29 mouse cellular contexts compared by ENCODE assay signal in the genomic region with DNA sequence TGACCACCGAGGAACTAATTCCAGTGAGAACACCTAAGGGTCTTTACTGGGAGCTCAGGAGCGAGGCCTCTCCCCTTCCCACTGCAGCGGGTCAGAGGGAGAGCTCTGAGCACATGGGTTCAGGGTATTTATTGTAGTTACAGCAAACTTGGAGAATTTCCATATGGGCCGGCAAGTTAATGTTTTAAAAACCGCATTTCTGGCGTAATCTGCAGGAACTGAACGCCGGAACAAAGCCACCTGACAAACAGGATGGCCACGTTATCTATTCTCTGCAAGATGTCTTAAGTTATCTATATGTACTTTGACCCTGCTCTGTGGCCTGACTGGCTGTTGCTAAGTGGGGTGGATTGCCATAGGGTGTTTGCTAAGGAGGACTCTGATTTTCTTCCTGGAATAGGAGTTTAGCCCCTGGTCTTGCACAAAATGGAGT. TPM values are rescaled to one million over a fixed set of nuclear protein-coding genes. Genes with fewer than 3 reads are reported as not detected.
DNase-seq lines count a peak whose midpoint lies in the region; ATAC-seq and TF ChIP-seq lines count a peak whose summit lies in the region.
"Had no signal": no experiment of that assay in that cellular context is flagged by ENCODE, and none has a peak within 500 bp of the region (broad histone marks: within the 10 kb centered on the region; RNA-seq: fewer than 3 reads in every experiment).

No protein-coding gene starts in this region.

- no peak for TF ChIP-seq CTCF in liver, embryonic 14.5 days (IDR thresholded peaks at IDR 0.05; ENCODE audit: low read depth)

- WGBS in heart, embryonic 12.5 days = 55% methylated on average over 9 of the region's 9 CpGs
- 59% methylated on average over 9 of the region's 9 CpGs for WGBS in heart, embryonic 10.5 days
- 51% methylated on average over 9 of the region's 9 CpGs for WGBS in intestine, embryonic 16.5 days
- 19% methylated on average over 9 of the region's 9 CpGs for WGBS in liver, embryonic 14.5 days (ENCODE audit: insufficient replicate concordance)
- WGBS in hindbrain, embryonic 13.5 days = 90% methylated on average over 9 of the region's 9 CpGs
- WGBS in midbrain, embryonic 13.5 days = 87% methylated on average over 9 of the region's 9 CpGs

- peaks cover 4% of the 10 kb centered on the region for H3K4me1 ChIP-seq in heart, embryonic 12.5 days (replicated peaks)
- H3K4me1 ChIP-seq in heart, embryonic 10.5 days = no peaks in the 10 kb centered on the region
- no peaks in the 10 kb centered on the region for H3K4me1 ChIP-seq in intestine, embryonic 16.5 days (ENCODE audit: control insufficient read depth, insufficient read depth, low read length)
- H3K4me1 ChIP-seq in liver, embryonic 14.5 days (replicated peaks; ENCODE audit: control insufficient read depth in 2 of 2, insufficient read depth in 2 of 2, low read length in 1 of 2) = peaks cover 27 to 33% of the 10 kb centered on the region in 2 experiments
- no peaks in the 10 kb centered on the region for H3K4me1 ChIP-seq in hindbrain, embryonic 13.5 days (replicated peaks)
- no peaks in the 10 kb centered on the region for H3K4me1 ChIP-seq in midbrain, embryonic 13.5 days (replicated peaks)
- H3K4me1 ChIP-seq: embryonic facial prominence, embryonic 13.5 days; forebrain, embryonic 12.5 days; limb, embryonic 12.5 days; neural tube, embryonic 12.5 days had no signal

- H3K27me3 ChIP-seq in heart, embryonic 12.5 days (replicated peaks) = no peaks in the 10 kb centered on the region
- no peaks in the 10 kb centered on the region for H3K27me3 ChIP-seq in heart, embryonic 10.5 days (ENCODE audit: insufficient read depth, poor library complexity, severe bottlenecking)
- no peaks in the 10 kb centered on the region for H3K27me3 ChIP-seq in intestine, embryonic 16.5 days (replicated peaks; ENCODE audit: control insufficient read depth, insufficient read depth, low read length)
- no peaks in the 10 kb centered on the region for H3K27me3 ChIP-seq in liver, embryonic 14.5 days (ENCODE audit: control insufficient read depth, insufficient read depth, low read length)
- H3K27me3 ChIP-seq in hindbrain, embryonic 13.5 days = no peaks in the 10 kb centered on the region
- H3K27me3 ChIP-seq in midbrain, embryonic 13.5 days = no peaks in the 10 kb centered on the region
- H3K27me3 ChIP-seq: embryonic facial prominence, embryonic 13.5 days; forebrain, embryonic 12.5 days; limb, embryonic 12.5 days; neural tube, embryonic 12.5 days had no signal

- ATAC-seq in heart, embryonic 12.5 days (ENCODE audit: insufficient number of reproducible peaks, low FRiP score) = 0 out of 2 replicates have a peak, but pooled peaks have one; percentile 39
- ATAC-seq in intestine, embryonic 16.5 days = peak; percentile 94
- ATAC-seq in liver, embryonic 14.5 days (ENCODE audit: insufficient read depth) = peak; percentile 84
- no peak for ATAC-seq in hindbrain, embryonic 13.5 days (ENCODE audit: low FRiP score)
- no peak for ATAC-seq in midbrain, embryonic 13.5 days
- ATAC-seq: activated CD4-positive, CD25-positive, alpha-beta regulatory T cell, adult 4 months; CD4-positive, CD25-positive, alpha-beta regulatory T cell, adult 4 months had no signal

- H3K36me3 ChIP-seq in heart, embryonic 12.5 days = no peaks in the 10 kb centered on the region
- no peaks in the 10 kb centered on the region for H3K36me3 ChIP-seq in heart, embryonic 10.5 days
- H3K36me3 ChIP-seq in intestine, embryonic 16.5 days (ENCODE audit: control insufficient read depth, insufficient read depth, low read length) = no peaks in the 10 kb centered on the region
- H3K36me3 ChIP-seq in liver, embryonic 14.5 days (replicated peaks; ENCODE audit: control insufficient read depth, insufficient read depth, low read depth) = no peaks in the 10 kb centered on the region
- no peaks in the 10 kb centered on the region for H3K36me3 ChIP-seq in hindbrain, embryonic 13.5 days
- no peaks in the 10 kb centered on the region for H3K36me3 ChIP-seq in midbrain, embryonic 13.5 days
- H3K36me3 ChIP-seq: embryonic facial prominence, embryonic 13.5 days; forebrain, embryonic 12.5 days; limb, embryonic 12.5 days; neural tube, embryonic 12.5 days had no signal

- no peak overlapping the region for H3K27ac ChIP-seq in heart, embryonic 12.5 days (ENCODE audit: poor library complexity, severe bottlenecking)
- no peak overlapping the region for H3K27ac ChIP-seq in heart, embryonic 10.5 days
- peak overlapping the region; percentile 64 for H3K27ac ChIP-seq in intestine, embryonic 16.5 days (ENCODE audit: low read length)
- peak overlapping the region; percentile 35 for H3K27ac ChIP-seq in liver, embryonic 14.5 days
- no peak overlapping the region for H3K27ac ChIP-seq in hindbrain, embryonic 13.5 days
- H3K27ac ChIP-seq in midbrain, embryonic 13.5 days = no peak overlapping the region
- H3K27ac ChIP-seq: embryonic facial prominence, embryonic 13.5 days; forebrain, embryonic 12.5 days; layer of hippocampus, adult 2 months; limb, embryonic 12.5 days; neural tube, embryonic 12.5 days had no signal

- TF ChIP-seq EP300 in liver, embryonic 14.5 days (IDR thresholded peaks at IDR 0.05; ENCODE audit: low read depth) = peak; percentile 72

- no peak for DNase-seq in heart, embryonic 10.5 days (ENCODE audit: low spot score)
- peak; percentile 39 to 56 (median 54) for DNase-seq in liver, embryonic 14.5 days (ENCODE audit: low read depth in 3 of 3, low spot score in 3 of 3)
- peak; percentile 84 for DNase-seq in yolk sac, embryonic 10.5 days (ENCODE audit: low spot score)
- DNase-seq in spleen, postnatal 4 days (ENCODE audit: low spot score in 2 of 2) = no peak
- DNase-seq: adrenal gland, postnatal 36 days; cerebellum, adult 11-12 months; cerebellum, postnatal 25 days; embryo, embryonic 11 days; heart, postnatal 10 days; kidney, adult 8-10 months; kidney, postnatal 25 days; lung, adult 2 months; lung, postnatal 14 days; midbrain, embryonic 14.5 days; right cerebral cortex, postnatal 25 days; spleen, adult 18-20 months had no signal

- H3K4me3 ChIP-seq in heart, embryonic 12.5 days = no peak overlapping the region
- no peak overlapping the region for H3K4me3 ChIP-seq in heart, embryonic 10.5 days
- H3K4me3 ChIP-seq in intestine, embryonic 16.5 days (ENCODE audit: low read length) = no peak overlapping the region
- no peak overlapping the region for H3K4me3 ChIP-seq in liver, embryonic 14.5 days (ENCODE audit: insufficient read depth in 1 of 2, low read depth in 2 of 2, low read length in 2 of 2)
- no peak overlapping the region for H3K4me3 ChIP-seq in hindbrain, embryonic 13.5 days
- no peak overlapping the region for H3K4me3 ChIP-seq in midbrain, embryonic 13.5 days (replicated peaks)
- H3K4me3 ChIP-seq: embryonic facial prominence, embryonic 13.5 days; erythroblast, embryonic 14.5 days; forebrain, embryonic 12.5 days; layer of hippocampus, adult 2 months; limb, embryonic 12.5 days; neural tube, embryonic 12.5 days had no signal

- no peaks in the 10 kb centered on the region for H3K9me3 ChIP-seq in heart, embryonic 12.5 days (replicated peaks)
- no peaks in the 10 kb centered on the region for H3K9me3 ChIP-seq in heart, embryonic 10.5 days
- no peaks in the 10 kb centered on the region for H3K9me3 ChIP-seq in intestine, embryonic 16.5 days (ENCODE audit: control insufficient read depth, low read length)
- no peaks in the 10 kb centered on the region for H3K9me3 ChIP-seq in liver, embryonic 14.5 days (ENCODE audit: control insufficient read depth, low read length)
- no peaks in the 10 kb centered on the region for H3K9me3 ChIP-seq in hindbrain, embryonic 13.5 days
- no peaks in the 10 kb centered on the region for H3K9me3 ChIP-seq in midbrain, embryonic 13.5 days
- H3K9me3 ChIP-seq: embryonic facial prominence, embryonic 13.5 days; forebrain, embryonic 12.5 days; limb, embryonic 12.5 days; neural tube, embryonic 12.5 days had no signal

- H3K9ac ChIP-seq in heart, embryonic 12.5 days = no peak overlapping the region
- no peak overlapping the region for H3K9ac ChIP-seq in intestine, embryonic 16.5 days (ENCODE audit: low read depth, low read length)
- no peak overlapping the region; the same call in none of the 2 replicates for H3K9ac ChIP-seq in liver, embryonic 14.5 days (replicated peaks)
- no peak overlapping the region for H3K9ac ChIP-seq in hindbrain, embryonic 13.5 days
- no peak overlapping the region for H3K9ac ChIP-seq in midbrain, embryonic 13.5 days (replicated peaks)
- H3K9ac ChIP-seq: embryonic facial prominence, embryonic 13.5 days; forebrain, embryonic 12.5 days; limb, embryonic 12.5 days; neural tube, embryonic 12.5 days had no signal

- H3K4me2 ChIP-seq in heart, embryonic 12.5 days = no peak overlapping the region
- H3K4me2 ChIP-seq in intestine, embryonic 16.5 days (ENCODE audit: low read depth, low read length) = no peak overlapping the region
- peak overlapping the region; percentile 28; the same call in 1 of the 2 replicates for H3K4me2 ChIP-seq in liver, embryonic 14.5 days (ENCODE audit: low read depth)
- H3K4me2 ChIP-seq in hindbrain, embryonic 13.5 days = no peak overlapping the region
- no peak overlapping the region for H3K4me2 ChIP-seq in midbrain, embryonic 13.5 days (replicated peaks)
- H3K4me2 ChIP-seq: embryonic facial prominence, embryonic 13.5 days; forebrain, embryonic 12.5 days; heart, embryonic 11.5 days; limb, embryonic 12.5 days; neural tube, embryonic 12.5 days had no signal

RNA-seq across cellular contexts. Expression of gene Actl6a, which starts 16.5 kb away (rescaled TPM):
- 105 and 108 TPM in 2 replicates for polyA plus RNA-seq in heart, embryonic 12.5 days (2016; fragmentation: Nextera tagmentation; extraction: Ambion mirVana)
- polyA plus RNA-seq in heart, embryonic 10.5 days (2016; fragmentation: Nextera tagmentation; extraction: Ambion mirVana) = 131 and 187 TPM in 2 replicates
- polyA plus RNA-seq in intestine, embryonic 16.5 days (2015; fragmentation: Nextera tagmentation; extraction: Ambion mirVana) = 115 and 130 TPM in 2 replicates
- polyA plus RNA-seq in liver, embryonic 14.5 days (2012; rRNA removed) = 25.4 and 31.0 TPM in 2 replicates
- 73.7 and 79.8 TPM in 2 replicates for polyA plus RNA-seq in liver, embryonic 14.5 days (2014; fragmentation: Nextera tagmentation; extraction: Ambion mirVana)
- polyA plus RNA-seq in hindbrain, embryonic 13.5 days (2015; fragmentation: Nextera tagmentation; extraction: Ambion mirVana) = 104 and 105 TPM in 2 replicates
- polyA plus RNA-seq in midbrain, embryonic 13.5 days (2015; fragmentation: Nextera tagmentation; extraction: Ambion mirVana) = 149 TPM in 2 replicates

RNA-seq across cellular contexts. Expression of gene Ndufb5, which starts 47.2 kb away (rescaled TPM):
- 468 and 489 TPM in 2 replicates for polyA plus RNA-seq in heart, embryonic 12.5 days (2016; fragmentation: Nextera tagmentation; extraction: Ambion mirVana)
- 335 and 408 TPM in 2 replicates for polyA plus RNA-seq in heart, embryonic 10.5 days (2016; fragmentation: Nextera tagmentation; extraction: Ambion mirVana)
- polyA plus RNA-seq in intestine, embryonic 16.5 days (2015; fragmentation: Nextera tagmentation; extraction: Ambion mirVana) = 401 and 405 TPM in 2 replicates
- 90.6 and 112 TPM in 2 replicates for polyA plus RNA-seq in liver, embryonic 14.5 days (2012; rRNA removed)
- polyA plus RNA-seq in liver, embryonic 14.5 days (2014; fragmentation: Nextera tagmentation; extraction: Ambion mirVana) = 157 and 163 TPM in 2 replicates
- 323 and 339 TPM in 2 replicates for polyA plus RNA-seq in hindbrain, embryonic 13.5 days (2015; fragmentation: Nextera tagmentation; extraction: Ambion mirVana)
- polyA plus RNA-seq in midbrain, embryonic 13.5 days (2015; fragmentation: Nextera tagmentation; extraction: Ambion mirVana) = 308 and 338 TPM in 2 replicates

RNA-seq across cellular contexts. Expression of gene Mrpl47, which starts 47.8 kb away (rescaled TPM):
- 31.8 TPM in 2 replicates for polyA plus RNA-seq in heart, embryonic 12.5 days (2016; fragmentation: Nextera tagmentation; extraction: Ambion mirVana)
- 32.4 and 40.5 TPM in 2 replicates for polyA plus RNA-seq in heart, embryonic 10.5 days (2016; fragmentation: Nextera tagmentation; extraction: Ambion mirVana)
- 36.1 and 39.4 TPM in 2 replicates for polyA plus RNA-seq in intestine, embryonic 16.5 days (2015; fragmentation: Nextera tagmentation; extraction: Ambion mirVana)
- polyA plus RNA-seq in liver, embryonic 14.5 days (2012; rRNA removed) = 5.5 and 8.4 TPM in 2 replicates
- polyA plus RNA-seq in liver, embryonic 14.5 days (2014; fragmentation: Nextera tagmentation; extraction: Ambion mirVana) = 24.0 and 24.7 TPM in 2 replicates
- 35.6 and 36.5 TPM in 2 replicates for polyA plus RNA-seq in hindbrain, embryonic 13.5 days (2015; fragmentation: Nextera tagmentation; extraction: Ambion mirVana)
- 36.7 and 40.4 TPM in 2 replicates for polyA plus RNA-seq in midbrain, embryonic 13.5 days (2015; fragmentation: Nextera tagmentation; extraction: Ambion mirVana)

Comparison
In these comparisons a context has a peak if more than half of its experiments do, and no peak if none do; other contexts are left out.
1. ATAC-seq: peak in heart, embryonic 12.5 days (single experiment), intestine, embryonic 16.5 days (single experiment) and liver, embryonic 14.5 days (single experiment); none in hindbrain, embryonic 13.5 days (single experiment) and midbrain, embryonic 13.5 days (single experiment).
2. H3K27ac ChIP-seq: peak in intestine, embryonic 16.5 days (single experiment) and liver, embryonic 14.5 days (single experiment); none in heart, embryonic 12.5 days (single experiment), heart, embryonic 10.5 days (single experiment), hindbrain, embryonic 13.5 days (single experiment) and midbrain, embryonic 13.5 days (single experiment).
3. DNase-seq: peak in liver, embryonic 14.5 days (3 of 3) and yolk sac, embryonic 10.5 days (single experiment); none in heart, embryonic 10.5 days (single experiment) and spleen, postnatal 4 days (0 of 2).